Mouse (Mus musculus) CH12.LX (cell line): ENCODE data around the gene Pi16.

Source experiments
- MAFK ChIP-seq: IDR thresholded peaks from 2 replicates; pipeline ENCODE4 v1.6.1; 2011; ENCODE audit warnings: low read length, improper control_type of control experiment; ENCODE audit not compliant: insufficient replicate concordance
- POLR2A ChIP-seq: IDR thresholded peaks from 2 replicates; pipeline ENCODE4 v1.6.1; 2011; ENCODE audit warnings: low read depth, mild to moderate bottlenecking, improper control_type of control experiment, low read length

DNA sequence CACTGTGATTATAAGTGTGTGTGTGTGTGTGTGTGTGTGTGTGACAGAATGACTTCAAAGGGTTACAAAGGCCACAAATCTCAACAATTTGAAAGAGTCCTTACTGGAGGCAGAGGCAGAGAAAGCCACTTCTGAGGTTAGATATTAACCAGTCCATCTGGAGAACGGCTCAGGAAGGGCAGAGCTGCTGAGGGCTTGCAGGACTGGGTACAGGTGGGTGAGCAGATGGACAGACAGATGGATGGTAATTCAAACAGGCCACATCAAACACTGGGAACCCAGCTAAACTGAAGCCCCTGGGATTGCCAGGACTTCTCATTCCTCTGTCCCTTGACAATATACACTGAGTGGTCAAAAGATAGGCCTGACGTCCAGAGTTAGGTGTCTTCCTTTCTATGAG lies 31.5 kb downstream of the Pi16 start:
- no peak for TF ChIP-seq POLR2A
- TF ChIP-seq MAFK = no peak
